Mouse (Mus musculus) fat pad, adult 2 months (tissue): ENCODE data around the gene Alg14.

Experiments used
- DNase-seq: peaks from one replicate; pipeline ENCODE4 v3.0.0-alpha.2; 2011; ENCODE audit warnings: low read depth, low spot score; ENCODE audit errors: extremely low read depth

Alg14 gene

DNA sequence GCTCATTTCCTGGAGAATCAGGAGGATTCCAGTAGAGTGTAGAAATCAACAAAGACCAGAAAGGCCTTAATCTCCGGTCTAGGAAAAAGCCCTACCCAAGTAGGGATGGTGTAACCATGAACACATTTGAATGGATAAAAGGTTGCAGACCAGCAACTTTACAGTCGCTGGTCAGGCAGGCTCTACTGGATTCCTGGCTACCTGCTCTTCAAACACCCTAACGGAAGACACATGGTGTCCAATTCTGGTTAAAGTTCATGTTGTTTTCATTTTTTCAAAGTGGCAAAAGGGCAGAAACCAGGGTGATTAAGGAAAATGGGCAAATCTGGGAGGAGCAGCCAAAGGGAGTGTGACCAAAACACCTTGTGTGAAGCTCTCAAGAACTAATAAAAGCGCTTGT is 14.6 kb upstream of the Alg14 start:
- no peak for DNase-seq

DNA sequence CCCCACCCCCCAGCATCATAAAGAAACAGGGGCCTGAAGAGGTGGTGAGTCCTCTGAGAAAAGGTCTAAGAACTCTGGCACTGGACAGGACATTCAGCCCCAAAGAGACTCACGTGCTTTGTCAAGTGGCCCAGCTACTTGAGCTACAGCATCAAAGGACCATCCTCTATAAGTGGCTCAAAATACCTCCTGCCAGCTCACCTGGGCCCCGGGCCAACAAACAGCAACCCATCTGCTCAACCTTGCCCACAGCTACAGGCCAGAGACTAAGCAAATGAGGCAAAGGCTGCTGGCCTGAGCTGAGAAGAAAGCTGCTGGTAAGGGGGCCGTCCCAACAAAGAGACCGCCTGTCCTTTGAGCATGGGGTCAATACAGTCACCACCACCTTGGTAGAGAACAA is 14.0 kb upstream of the Alg14 start:
- no peak for DNase-seq

DNA sequence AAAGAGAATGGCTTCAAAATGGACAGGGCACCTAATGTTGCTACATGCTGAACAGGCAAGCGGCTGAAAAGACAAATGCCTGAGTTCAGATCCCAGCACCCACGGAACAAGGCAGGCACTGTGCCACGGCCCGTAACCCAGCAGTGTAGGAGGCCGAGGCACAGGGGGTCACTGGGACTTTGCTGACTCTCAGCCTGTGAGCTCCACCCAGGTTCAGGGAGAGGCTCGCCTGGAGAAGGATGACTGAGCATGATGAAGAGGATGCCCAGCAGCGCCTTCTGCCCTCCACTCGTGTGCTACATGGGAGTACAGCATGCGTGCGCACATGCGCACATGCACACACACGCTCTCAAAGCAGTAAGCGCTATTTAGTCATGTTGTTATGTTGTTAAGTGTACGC is 11.9 kb upstream of the Alg14 start:
- DNase-seq, result no peak

DNA sequence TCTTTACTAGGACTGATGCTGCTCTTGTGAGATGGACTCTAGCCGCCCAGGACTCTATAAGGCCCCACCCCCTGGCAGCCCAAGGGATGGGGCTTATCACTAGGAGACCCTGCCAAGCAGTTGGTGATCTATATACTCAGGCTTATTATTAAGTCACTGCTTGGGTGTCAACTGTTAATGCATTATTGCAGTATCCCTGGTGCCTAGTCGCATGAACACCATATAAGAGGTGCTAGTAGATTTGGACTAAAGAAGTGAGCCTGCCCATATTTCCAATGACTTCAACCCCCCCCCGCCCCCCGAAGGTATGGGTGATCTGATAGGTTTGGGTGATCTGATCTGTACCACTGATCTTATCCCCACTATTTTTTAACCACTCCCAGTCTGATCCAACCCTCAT is 8.6 kb upstream of the Alg14 start, which contains the start of gene Tmem56:
Tmem56 (minus strand) TSS at position 101 of the 400 bp plus-strand sequence.
- no peak for DNase-seq

DNA sequence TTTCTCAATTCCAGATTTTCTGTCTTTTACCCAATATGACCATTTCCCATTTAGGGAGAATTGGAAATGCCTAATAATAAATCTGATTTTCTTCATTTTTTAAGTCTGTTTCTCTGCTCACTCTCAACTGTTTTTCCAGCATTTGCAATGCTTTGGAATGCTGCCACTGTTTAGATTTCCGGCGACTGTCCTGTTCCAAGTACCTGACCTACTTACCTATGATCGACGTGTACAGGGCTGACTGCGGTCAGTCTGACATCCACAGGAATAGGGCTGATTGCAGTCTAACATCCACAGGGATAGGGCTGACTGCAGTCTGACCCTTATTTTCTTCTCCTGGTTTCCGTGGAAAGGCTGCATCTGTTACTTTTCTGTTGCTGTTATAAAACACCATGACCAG is 6.4 kb upstream of the Alg14 start:
- DNase-seq, result no peak

DNA sequence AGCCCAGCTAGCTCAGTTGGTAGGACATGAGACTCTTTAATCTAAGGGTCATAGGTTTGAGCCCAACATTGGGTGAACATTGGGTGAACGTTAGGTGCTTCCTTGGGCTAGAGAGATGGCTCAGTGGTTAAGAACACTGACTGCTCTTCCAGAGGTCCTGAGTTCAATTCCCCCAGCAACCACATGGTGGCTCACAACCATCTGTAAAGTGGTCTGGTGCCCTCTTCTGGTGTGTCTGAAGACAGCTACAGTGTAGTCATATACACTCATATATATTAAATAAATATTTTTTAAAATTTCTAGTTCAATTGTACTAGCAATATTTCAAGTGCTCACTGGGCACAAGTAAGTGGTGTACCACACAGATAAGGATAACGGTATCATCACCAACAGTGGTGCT is 4.4 kb upstream of the Alg14 start:
- no peak for DNase-seq

DNA sequence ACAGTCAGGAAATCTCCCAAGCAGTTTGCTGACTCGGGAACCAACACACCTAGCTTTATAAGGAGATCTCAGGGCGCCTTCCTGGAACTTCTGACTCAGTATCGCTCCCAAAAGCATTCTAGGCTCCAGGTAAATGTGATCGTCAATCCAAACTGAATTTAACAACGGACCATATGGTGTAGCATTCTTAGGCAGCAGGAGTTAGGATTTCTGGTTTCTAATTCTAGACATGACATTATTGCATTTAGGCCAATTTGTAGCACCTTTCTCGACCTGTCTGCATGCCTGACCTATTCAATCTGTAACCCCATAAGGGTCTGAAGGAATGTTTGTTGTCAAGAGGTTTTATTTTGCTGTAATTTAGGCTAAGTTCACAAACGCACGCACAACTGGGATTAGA is 892 bp upstream of the Alg14 start:
- DNase-seq, result no peak

DNA sequence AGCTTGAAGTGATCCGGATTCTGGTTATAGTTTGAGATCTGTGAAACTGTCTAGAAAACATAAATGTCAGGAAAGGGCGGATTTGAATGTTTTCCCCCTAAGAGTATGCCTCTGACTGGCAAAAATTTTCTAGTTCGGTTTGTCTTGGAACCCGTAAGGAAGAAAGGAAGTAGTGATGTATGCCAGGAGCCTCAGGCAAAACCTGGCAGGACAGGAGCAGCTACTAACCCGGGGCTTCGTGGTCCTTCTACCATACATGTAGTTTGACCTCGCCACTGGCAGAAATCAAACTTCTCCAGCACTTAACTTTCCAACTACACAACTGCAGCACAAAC is 381 bp upstream of the Alg14 start:
- no peak for DNase-seq

DNA sequence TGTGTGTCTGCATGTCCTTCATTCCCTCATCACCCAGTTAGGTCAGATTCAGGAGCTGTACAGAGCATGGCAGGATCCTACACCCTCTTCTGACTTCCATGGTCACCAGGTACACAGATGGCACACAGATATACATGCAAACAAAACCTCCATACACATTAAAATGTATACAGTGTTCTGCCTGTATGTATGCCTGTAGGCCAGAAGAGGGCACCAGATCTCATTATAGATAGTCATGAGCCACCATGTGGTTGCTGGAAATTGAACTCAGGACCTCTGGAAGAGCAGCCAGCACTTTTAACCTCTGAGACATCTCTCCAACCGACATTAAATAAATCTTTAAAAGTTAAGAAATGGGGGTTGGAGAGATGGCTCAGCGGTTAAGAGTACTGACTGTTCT is 2.6 kb downstream of the Alg14 start:
- no peak for DNase-seq

DNA sequence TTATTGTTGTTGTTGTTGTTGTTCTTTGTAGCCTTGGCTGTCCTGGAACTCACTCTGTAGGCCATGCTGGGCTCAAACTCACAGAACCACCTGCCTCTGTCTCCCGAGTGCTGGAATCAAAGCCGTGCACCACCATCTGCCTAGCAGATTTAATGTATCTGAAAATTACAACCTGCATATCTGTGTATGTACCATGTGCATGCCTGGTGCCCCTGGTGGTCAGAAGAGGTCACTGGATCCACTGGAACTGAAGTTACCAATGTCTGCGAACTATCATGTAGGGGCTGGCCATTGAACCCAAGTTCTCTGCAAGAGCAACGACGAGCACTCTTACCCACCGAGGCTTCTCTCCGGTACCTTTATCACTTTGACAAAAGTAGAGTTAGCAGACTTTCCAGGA is 15.1 kb downstream of the Alg14 start:
- no peak for DNase-seq

DNA sequence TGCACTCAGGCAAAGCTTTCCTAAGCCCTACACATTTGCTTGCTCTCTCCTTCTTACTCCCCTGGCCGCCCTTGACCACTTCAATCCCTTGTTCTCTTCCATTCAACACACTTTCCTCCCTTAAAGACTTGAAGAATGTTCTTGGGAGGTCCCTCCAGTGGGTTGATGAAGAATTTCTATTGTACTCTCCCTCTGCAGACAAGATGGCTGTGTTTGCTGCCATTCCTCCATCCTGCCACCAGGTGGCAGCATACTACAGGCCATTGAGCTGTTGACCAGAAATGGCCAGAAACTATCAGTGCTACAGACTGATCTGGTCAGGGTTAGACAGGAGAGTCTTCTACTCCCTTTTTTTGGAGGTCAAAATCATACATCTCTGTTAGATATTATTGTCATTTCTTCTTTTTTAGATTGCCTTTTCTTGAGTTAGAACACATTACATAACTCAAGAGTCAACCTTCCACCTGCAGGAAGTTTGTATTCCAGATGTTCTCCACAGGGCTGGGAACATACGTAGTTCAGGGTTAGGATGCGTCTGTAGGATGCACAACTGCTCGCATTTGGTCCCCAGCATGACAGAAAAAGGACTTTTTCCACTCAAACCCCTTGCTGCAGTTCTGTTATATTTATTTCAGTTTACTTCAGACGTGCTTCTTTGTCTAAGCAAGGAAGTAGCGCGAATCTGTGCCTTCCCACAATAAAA is 16.1 kb downstream of the Alg14 start:
- DNase-seq, result no peak

DNA sequence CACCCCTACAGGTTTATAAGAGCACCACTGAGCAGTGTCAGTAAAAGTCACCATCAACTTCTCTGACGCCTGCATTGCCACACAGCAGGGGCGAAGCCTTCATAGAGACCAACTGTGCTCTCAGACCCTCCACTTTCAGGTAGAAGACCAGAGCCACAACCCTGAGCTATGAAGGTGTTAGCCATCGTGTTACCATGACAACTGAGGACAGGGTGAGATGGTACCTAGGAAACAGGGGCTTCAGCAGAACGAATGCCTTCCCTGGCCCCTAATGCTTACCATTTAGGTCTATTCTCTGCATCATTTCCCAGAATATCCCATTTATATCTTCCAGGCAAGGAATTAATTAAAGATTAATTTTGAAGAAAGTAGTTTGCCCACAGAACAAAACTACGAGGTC is 17.4 kb downstream of the Alg14 start:
- DNase-seq, result no peak

DNA sequence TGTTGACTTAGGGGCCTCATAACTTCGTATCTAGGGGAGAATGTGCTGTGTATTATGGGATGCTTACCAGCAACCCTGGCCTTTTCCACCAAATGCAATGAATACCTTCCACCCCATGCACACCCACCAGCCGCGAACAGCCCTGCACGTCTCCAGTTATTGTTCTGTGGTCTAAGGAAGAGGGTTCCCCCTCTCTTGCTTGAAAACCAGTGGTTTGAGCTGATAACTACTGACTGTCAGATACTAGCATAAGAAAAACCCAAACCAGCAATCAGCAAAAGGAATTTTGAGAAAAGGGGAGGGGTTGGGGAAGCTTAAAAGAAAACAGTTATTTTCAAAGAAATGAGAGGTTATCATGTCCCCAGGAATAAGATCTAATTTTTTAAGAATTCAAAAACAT is 17.9 kb downstream of the Alg14 start:
- no peak for DNase-seq

DNA sequence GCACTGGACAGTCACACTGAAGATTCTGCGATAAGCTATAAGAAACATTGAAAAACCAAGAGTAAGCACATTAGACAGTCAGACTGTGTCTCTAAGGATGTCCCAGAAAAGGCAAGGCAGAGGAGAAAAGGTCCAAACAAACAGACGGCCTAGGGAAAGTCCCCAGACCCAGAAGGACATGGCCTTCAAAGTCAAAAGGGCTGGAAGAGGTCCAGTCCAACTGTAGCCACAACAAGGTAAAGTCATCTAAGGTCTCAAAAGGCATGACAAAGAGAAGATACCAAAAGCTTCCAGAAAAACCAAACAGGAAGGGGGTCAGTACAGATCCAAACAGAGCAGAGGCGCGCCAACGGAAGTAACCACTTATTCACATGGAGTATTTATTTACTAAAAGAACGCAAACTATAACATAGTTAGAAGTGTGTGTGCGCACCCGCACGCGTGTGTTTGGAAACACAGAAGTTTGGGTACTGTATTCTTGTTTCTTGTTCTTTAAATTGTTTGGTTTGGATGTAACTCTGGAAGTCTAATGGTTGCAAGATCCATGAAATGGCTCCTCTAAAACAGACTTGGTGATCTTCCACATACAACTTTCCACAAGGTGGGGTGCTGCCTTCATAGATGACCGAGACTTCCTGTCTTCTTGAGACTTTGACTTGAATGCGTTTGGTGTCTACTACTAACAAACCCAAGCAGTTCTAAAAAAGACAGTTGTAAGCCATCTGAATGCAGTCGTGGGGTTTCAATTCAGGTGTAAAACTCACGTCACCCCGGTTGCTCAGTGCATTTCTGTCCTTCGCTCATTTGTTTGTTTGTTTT is 18.5 kb downstream of the Alg14 start:
- DNase-seq, result no peak

DNA sequence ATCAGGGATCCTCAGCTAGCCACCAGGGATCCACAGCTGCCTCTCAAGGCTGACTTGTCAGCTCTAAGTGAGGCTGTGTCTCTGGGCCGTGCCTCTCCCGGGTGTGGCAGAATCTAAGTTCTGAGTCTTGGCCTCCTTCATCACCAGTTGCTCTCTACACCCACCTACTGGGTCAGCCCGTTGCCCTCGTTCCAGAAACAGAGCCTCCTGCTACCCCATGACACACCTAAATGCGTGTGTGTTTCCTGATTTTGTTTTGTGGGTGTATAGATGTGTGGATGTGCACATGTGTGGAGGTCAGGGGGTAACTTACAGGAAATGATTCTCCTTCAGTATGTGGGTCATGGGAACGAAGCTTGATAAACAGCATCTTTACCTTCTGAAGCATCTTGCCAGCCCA is 20.9 kb downstream of the Alg14 start:
- no peak for DNase-seq

DNA sequence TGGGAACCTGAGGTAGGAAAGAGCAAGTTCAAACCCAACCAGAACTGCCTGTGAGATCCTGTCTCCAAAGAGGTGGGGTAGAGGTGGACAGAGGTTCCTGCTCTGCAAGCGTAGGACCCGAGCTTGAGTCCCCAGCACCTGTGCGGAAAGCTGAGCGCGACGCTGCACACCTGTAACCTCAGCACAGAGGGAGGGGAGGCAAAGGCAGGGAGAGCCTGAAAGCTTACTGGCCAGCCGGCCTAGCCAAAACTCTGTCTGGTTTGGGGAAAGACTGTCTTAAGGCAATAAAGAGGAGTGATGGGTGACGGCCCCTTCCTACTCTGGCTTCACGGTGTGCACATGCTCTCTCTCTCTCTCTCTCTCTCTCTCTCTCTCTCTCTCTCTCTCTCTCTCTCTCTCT is 21.4 kb downstream of the Alg14 start:
- no peak for DNase-seq

DNA sequence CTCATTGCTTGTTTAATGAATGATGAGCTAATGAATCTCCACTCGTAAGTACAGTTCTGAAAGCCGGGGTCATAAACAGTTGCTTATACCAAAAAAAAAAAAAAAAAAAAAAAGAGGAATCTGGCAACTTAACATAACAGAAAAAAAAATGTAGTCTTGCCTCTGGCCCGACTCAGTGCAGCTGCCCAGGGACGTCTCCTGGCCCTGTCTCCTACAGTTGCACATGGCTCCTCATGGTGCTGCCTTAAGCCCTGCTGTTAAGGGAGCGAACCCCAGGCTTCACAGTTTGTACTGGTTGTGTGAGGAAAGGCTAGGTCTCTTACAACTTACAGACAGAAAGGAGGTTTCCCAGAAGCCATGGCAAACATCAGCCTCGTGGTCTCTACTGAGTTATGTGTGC is 22.6 kb downstream of the Alg14 start:
- no peak for DNase-seq

DNA sequence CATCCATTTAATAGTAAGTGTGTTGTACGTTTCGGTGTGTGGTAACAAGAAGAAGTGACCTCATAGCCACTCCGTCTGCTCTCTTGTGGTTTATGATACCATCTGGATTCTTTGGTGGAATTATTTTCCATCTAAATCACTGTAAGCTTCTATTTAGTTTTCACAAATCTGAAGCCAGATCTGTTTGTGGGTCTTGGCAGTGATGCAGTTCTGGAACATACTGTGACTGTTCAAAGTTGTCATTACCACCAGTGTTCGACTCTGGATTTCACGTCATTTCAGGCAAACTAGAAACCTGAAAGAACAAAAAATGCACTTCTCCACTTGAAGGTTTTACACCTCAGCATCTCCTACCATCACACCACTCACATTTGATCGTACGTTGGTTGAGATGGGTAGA is 23.9 kb downstream of the Alg14 start:
- DNase-seq, result no peak

DNA sequence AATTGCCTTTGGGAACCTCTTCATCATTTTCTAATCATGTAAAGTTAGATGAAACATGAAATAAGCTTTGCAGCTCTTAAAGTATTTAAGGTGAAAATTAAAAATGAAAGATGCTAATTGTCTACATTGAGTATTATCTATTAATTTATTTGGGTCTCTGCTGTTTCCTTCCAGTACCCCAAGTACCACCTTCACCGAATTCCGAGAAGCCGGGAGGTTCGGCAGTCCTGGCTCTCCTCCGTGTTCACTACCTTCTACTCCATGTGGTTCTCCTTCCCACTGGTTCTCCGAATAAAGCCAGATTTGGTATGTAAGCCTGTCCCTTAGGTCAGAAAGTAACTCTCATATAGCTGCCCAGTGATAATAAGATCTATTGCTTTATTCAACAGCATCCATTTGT is 28.3 kb downstream of the Alg14 start:
- DNase-seq, result no peak

DNA sequence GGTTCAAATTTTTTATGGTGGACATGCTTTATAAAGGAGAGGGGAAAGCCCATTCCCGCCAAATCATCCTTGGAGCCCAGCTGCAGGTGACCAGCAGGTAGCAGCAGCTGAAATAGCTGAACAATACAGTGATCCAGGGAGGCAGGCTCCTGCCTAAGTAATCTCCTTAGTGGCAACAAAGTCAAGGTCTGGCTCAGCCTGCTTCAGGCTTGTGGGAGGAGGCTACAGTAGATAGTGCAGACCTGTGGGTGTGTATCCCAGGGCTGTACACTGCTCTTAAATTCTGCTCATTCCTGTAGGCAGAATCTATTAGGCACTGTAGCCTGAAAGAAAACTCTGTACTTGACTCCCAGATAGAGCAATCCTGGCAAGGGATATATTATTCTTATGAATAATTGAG is 29.3 kb downstream of the Alg14 start:
- DNase-seq, result no peak

DNA sequence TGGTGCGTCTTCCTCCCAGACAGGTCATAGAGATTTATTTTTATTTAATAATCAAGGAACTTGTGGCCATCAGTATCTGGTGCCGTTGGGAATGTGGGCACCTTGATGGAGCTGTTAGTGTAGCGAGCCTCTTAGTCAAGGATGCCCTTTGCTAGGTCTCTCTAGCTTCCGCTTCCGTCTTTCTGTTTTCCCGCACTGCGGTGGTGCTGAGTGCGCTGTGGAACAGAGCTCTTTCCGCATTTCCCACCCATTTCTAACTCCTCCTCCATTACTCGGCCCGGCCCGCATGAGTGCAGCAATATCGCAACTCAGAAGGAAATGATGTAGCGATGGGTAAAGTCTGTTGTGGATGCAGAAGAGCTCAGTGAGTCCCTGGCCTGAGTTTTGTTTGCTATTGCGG is 31.8 kb downstream of the Alg14 start:
- no peak for DNase-seq

DNA sequence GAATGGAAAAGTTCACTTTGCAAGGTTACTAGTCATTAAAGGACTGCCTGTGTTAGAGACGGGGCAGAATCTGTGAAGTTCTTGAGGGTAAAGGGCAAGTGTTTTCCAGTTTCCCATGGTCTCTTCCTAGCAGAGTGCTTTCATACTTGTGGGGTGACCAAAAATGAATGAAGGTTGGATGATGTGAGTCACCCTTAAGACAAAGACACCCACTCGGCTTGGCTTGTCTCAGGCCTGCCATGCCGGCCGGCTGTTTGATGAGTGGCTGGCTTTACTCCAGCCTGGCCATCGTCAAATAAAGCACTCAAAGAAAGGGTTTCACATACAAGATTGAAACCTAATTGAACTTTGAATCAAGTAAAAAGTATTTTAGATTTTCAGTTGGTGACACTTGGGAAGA is 35.8 kb downstream of the Alg14 start:
- DNase-seq, result no peak

DNA sequence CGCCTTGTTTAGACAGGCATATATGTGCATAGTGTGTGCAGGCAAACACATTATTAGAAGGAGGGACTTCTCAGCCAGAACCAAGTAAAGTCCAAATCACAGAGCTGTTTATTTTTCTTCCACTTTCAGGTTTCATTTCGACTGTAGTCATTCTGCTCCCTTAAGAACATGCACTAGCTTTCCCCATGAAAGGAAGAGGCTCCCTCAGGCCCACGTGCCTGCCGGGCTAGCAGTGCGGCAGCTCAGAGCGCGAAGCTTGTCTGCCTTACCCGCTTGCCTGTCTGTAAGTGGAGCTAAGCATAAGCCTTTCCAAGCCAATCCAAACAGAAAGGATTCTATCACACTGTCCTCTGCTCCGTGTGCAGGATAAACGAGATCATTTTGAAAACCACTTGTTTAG is 38.1 kb downstream of the Alg14 start:
- DNase-seq, result no peak
